ENCODE assay signal across 24 mouse cellular contexts in the genomic region with DNA sequence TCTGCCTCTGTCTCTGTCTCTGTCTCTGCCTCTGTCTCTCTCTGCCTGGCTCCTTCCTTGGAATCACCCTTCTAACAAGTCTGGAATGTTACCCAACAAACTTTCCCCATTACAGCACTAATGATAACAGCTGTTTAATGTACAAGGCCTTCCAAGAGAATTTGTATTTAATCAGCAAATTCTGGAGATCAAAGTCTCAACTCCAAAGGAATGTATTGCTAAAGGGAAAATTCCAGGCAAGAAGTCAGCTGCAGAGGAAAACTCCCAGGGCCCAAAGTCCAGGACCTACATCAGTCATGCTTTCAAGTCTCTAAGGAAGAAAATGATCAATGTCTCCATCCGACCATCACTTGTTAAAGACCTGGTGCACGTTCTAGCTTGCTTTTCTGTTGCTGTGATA. TPM values are rescaled to one million over a fixed set of nuclear protein-coding genes. Genes with fewer than 3 reads are reported as not detected.
A peak's percentile ranks its signal among the peaks of the same experiment; 100 is the strongest.
DNase-seq lines count a peak whose midpoint lies in the region; ATAC-seq and TF ChIP-seq lines count a peak whose summit lies in the region.
"Had no signal": no experiment of that assay in that cellular context is flagged by ENCODE, and none has a peak within 500 bp of the region (broad histone marks: within the 10 kb centered on the region; RNA-seq: fewer than 3 reads in every experiment).

No protein-coding gene starts in this region.

- no peak for TF ChIP-seq CTCF in thymus, adult 2 months (IDR thresholded peaks at IDR 0.05; ENCODE audit: borderline replicate concordance, control insufficient read depth, extremely low read depth, insufficient read depth, low read length, poor library complexity)

- no peak overlapping the region for H3K9ac ChIP-seq in embryonic facial prominence, embryonic 14.5 days (ENCODE audit: low read depth, low read length)
- no peak overlapping the region for H3K9ac ChIP-seq in lung, embryonic 16.5 days (ENCODE audit: low read length)
- H3K9ac ChIP-seq: forebrain, postnatal 0 days; liver, embryonic 13.5 days; neural tube, embryonic 12.5 days had no signal

- no peaks in the 10 kb centered on the region for H3K9me3 ChIP-seq in embryonic facial prominence, embryonic 14.5 days (ENCODE audit: control insufficient read depth, low read length)
- 0 out of 2 replicates have a peak, but pooled peaks cover 2% of the 10 kb centered on the region for H3K9me3 ChIP-seq in embryonic facial prominence, embryonic 10.5 days
- H3K9me3 ChIP-seq in lung, embryonic 16.5 days (ENCODE audit: control insufficient read depth, low read length), result no peaks in the 10 kb centered on the region
- H3K9me3 ChIP-seq: liver, embryonic 13.5 days; neural tube, embryonic 12.5 days had no signal

- H3K4me3 ChIP-seq in embryonic facial prominence, embryonic 14.5 days (ENCODE audit: low read depth, low read length), result no peak overlapping the region
- H3K4me3 ChIP-seq in embryonic facial prominence, embryonic 10.5 days, result no peak overlapping the region
- no peak overlapping the region for H3K4me3 ChIP-seq in lung, embryonic 16.5 days (ENCODE audit: low read length)
- no peak overlapping the region for H3K4me3 ChIP-seq in thymus, adult 2 months (ENCODE audit: control insufficient read depth, insufficient read depth, low read length)
- H3K4me3 ChIP-seq: erythroblast, embryonic 14.5 days; gastrocnemius, adult 2 months; liver, embryonic 13.5 days; neural tube, embryonic 12.5 days had no signal

- no peak overlapping the region for H3K4me2 ChIP-seq in embryonic facial prominence, embryonic 14.5 days (ENCODE audit: low read depth, low read length)
- no peak overlapping the region for H3K4me2 ChIP-seq in lung, embryonic 16.5 days (ENCODE audit: low read depth, low read length)
- H3K4me2 ChIP-seq: liver, embryonic 13.5 days; neural tube, embryonic 12.5 days had no signal

- no peak for TF ChIP-seq POLR2A in thymus, adult 2 months (IDR thresholded peaks at IDR 0.05; ENCODE audit: control insufficient read depth, extremely low read depth, insufficient read depth, low read length, poor library complexity)

- H3K4me1 ChIP-seq in embryonic facial prominence, embryonic 14.5 days (ENCODE audit: control insufficient read depth, insufficient read depth, low read length), result peaks cover 9% of the 10 kb centered on the region; the same call in 1 of the 2 replicates
- H3K4me1 ChIP-seq in embryonic facial prominence, embryonic 10.5 days, result peaks cover 33% of the 10 kb centered on the region
- H3K4me1 ChIP-seq in lung, embryonic 16.5 days (replicated peaks; ENCODE audit: control insufficient read depth, insufficient read depth, low read length), result peaks cover 43% of the 10 kb centered on the region
- no peaks in the 10 kb centered on the region for H3K4me1 ChIP-seq in thymus, adult 2 months (replicated peaks; ENCODE audit: control insufficient read depth, insufficient read depth, low read length)

- no peaks in the 10 kb centered on the region for H3K27me3 ChIP-seq in embryonic facial prominence, embryonic 14.5 days (replicated peaks; ENCODE audit: control insufficient read depth, insufficient read depth, low read length)
- no peaks in the 10 kb centered on the region for H3K27me3 ChIP-seq in embryonic facial prominence, embryonic 10.5 days (replicated peaks; ENCODE audit: low read depth, poor library complexity, severe bottlenecking)
- H3K27me3 ChIP-seq in lung, embryonic 16.5 days (ENCODE audit: control insufficient read depth, insufficient read depth, low read depth, low read length), result no peaks in the 10 kb centered on the region
- H3K27me3 ChIP-seq in thymus, adult 2 months (ENCODE audit: control insufficient read depth, insufficient read depth, low read length), result no peaks in the 10 kb centered on the region
- H3K27me3 ChIP-seq: CH12.LX; neural tube, embryonic 12.5 days had no signal

- H3K27ac ChIP-seq in embryonic facial prominence, embryonic 14.5 days (replicated peaks; ENCODE audit: low read depth, low read length), result no peak overlapping the region
- no peak overlapping the region for H3K27ac ChIP-seq in embryonic facial prominence, embryonic 10.5 days (replicated peaks)
- H3K27ac ChIP-seq in lung, embryonic 16.5 days (ENCODE audit: low read length), result peak overlapping the region; percentile 60
- H3K27ac ChIP-seq in thymus, adult 2 months (ENCODE audit: control insufficient read depth, insufficient read depth, low read length), result no peak overlapping the region
- H3K27ac ChIP-seq: gastrocnemius, adult 2 months; hindbrain, postnatal 0 days; liver, embryonic 13.5 days; neural tube, embryonic 12.5 days had no signal

- H3K36me3 ChIP-seq in embryonic facial prominence, embryonic 14.5 days (ENCODE audit: control insufficient read depth, insufficient read depth, low read length), result no peaks in the 10 kb centered on the region
- H3K36me3 ChIP-seq in embryonic facial prominence, embryonic 10.5 days (replicated peaks), result 0 out of 2 replicates have a peak, but pooled peaks cover 5% of the 10 kb centered on the region
- H3K36me3 ChIP-seq in lung, embryonic 16.5 days (ENCODE audit: control insufficient read depth, insufficient read depth, low read length), result no peaks in the 10 kb centered on the region
- no peaks in the 10 kb centered on the region for H3K36me3 ChIP-seq in thymus, adult 2 months (ENCODE audit: control insufficient read depth, insufficient read depth, low read length)
- H3K36me3 ChIP-seq: liver, embryonic 13.5 days; neural tube, embryonic 12.5 days had no signal

- ATAC-seq in embryonic facial prominence, embryonic 14.5 days (ENCODE audit: low read depth), result no peak; the same call in 1 of the 2 replicates
- ATAC-seq in lung, embryonic 16.5 days (ENCODE audit: low read depth), result peak; percentile 45
- ATAC-seq in activated CD4-positive, CD25-positive, alpha-beta regulatory T cell, adult 4 months, result no peak
- ATAC-seq: forebrain, postnatal 0 days; hindbrain, postnatal 0 days had no signal

- DNase-seq in embryonic facial prominence, embryonic 14.5 days (ENCODE audit: low spot score), result peak; percentile 48
- no peak for DNase-seq in embryonic facial prominence, embryonic 10.5 days (ENCODE audit: low spot score)
- no peak for DNase-seq in lung, adult 18-20 months
- DNase-seq in kidney, postnatal 10 days, result peak; percentile 62
- DNase-seq in ovary, postnatal 36 days (ENCODE audit: low spot score), result no peak
- no peak for DNase-seq in thymus, adult 2 months
- DNase-seq: adrenal gland, postnatal 36 days; cerebellum, adult 9-11 months; embryo, embryonic 11 days; forebrain, postnatal 0 days; gastrocnemius, adult 2 months; heart, adult 11 months; heart, postnatal 14 days; layer of hippocampus, adult 9-11 months; liver, embryonic 13.5 days; right cerebral cortex, postnatal 4 days; thymus, adult 18-20 months had no signal

- WGBS in embryonic facial prominence, embryonic 14.5 days, result 43% methylated on average over 2 of the region's 2 CpGs
- 84% methylated on average over 2 of the region's 2 CpGs for WGBS in embryonic facial prominence, embryonic 10.5 days
- WGBS in lung, embryonic 16.5 days, result 38% methylated on average over 2 of the region's 2 CpGs
- whole genome bisulfite sequencing in thymus, adult 2 months, result 96% methylated on average over 2 of the region's 2 CpGs

RNA-seq across cellular contexts. Expression of a gene that starts 48.6 kb away (rescaled TPM):
- 0.21 TPM in 1 of 2 replicates, not detected in the other for polyA plus RNA-seq in embryonic facial prominence, embryonic 14.5 days (2014; fragmentation: Nextera tagmentation; extraction: Ambion mirVana)
- polyA plus RNA-seq in embryonic facial prominence, embryonic 10.5 days (2016; fragmentation: Nextera tagmentation; extraction: Ambion mirVana), result 0.29 and 1.1 TPM in 2 replicates
- polyA plus RNA-seq in lung, embryonic 16.5 days (2015; fragmentation: Nextera tagmentation; extraction: Ambion mirVana), result 0.63 and 1.0 TPM in 2 replicates
- polyA plus RNA-seq in activated CD4-positive, CD25-positive, alpha-beta regulatory T cell, adult 4 months (2017; shearing (Covaris generic)), result not detected
- 0.04 and 1.5 TPM in 2 replicates for polyA plus RNA-seq in thymus, adult 2 months (2012; rRNA removed)
- polyA plus RNA-seq: erythroblast, embryonic 14.5 days; forebrain, postnatal 0 days; midbrain, postnatal 0 days; neural tube, embryonic 12.5 days had no signal

Comparison
In these comparisons a context has a peak if more than half of its experiments do, and no peak if none do; other contexts are left out.
1. DNase-seq: peak in embryonic facial prominence, embryonic 14.5 days (single experiment) and kidney, postnatal 10 days (single experiment); none in embryonic facial prominence, embryonic 10.5 days (single experiment), lung, adult 18-20 months (0 of 2), ovary, postnatal 36 days (single experiment) and thymus, adult 2 months (single experiment).